Mouse (Mus musculus): ENCODE data around the gene Ntrk2. TPM values are rescaled to one million over a fixed set of nuclear protein-coding genes. Genes with fewer than 3 reads are reported as not detected.

The Ntrk2 gene
- polyA plus RNA-seq, 2 experiments: 0.04 to 0.07 TPM

- no peak overlapping the region for H3K27ac ChIP-seq
- ATAC-seq (ENCODE audit: insufficient read depth) (no peak), DNase-seq (ENCODE audit: low read depth in 3 of 3, low spot score in 3 of 3) (no peak)
- TF ChIP-seq EP300 (IDR thresholded peaks at IDR 0.05; ENCODE audit: low read depth) (no peak), CTCF (IDR thresholded peaks at IDR 0.05; ENCODE audit: low read depth) (no peak)
- WGBS (ENCODE audit: insufficient replicate concordance): 72% methylated on average over 8 of the region's 8 CpGs
- no peaks in the 10 kb centered on the region for H3K4me1 ChIP-seq (replicated peaks; ENCODE audit: control insufficient read depth in 2 of 2, insufficient read depth in 2 of 2, low read length in 1 of 2)
- no peak overlapping the region for H3K9ac ChIP-seq (replicated peaks)
- no peaks in the 10 kb centered on the region for H3K36me3 ChIP-seq (replicated peaks; ENCODE audit: control insufficient read depth, insufficient read depth, low read depth)
- no peak overlapping the region for H3K4me2 ChIP-seq (ENCODE audit: low read depth)
- no peaks in the 10 kb centered on the region for H3K9me3 ChIP-seq (ENCODE audit: control insufficient read depth, low read length)
- no peak overlapping the region for H3K4me3 ChIP-seq (ENCODE audit: insufficient read depth in 1 of 2, low read depth in 2 of 2, low read length in 2 of 2)
- no peaks in the 10 kb centered on the region for H3K27me3 ChIP-seq (ENCODE audit: control insufficient read depth, insufficient read depth, low read length)
Observed at GRCm38 (mm10) chr13:58838110-58838509, 31.7 kb downstream of the Ntrk2 start.

GRCm38 (mm10) chr13:58840731-58841359, 34.5 kb downstream of the Ntrk2 start:
- H3K9ac ChIP-seq (replicated peaks): no peak overlapping the region
- H3K4me3 ChIP-seq (ENCODE audit: insufficient read depth in 1 of 2, low read depth in 2 of 2, low read length in 2 of 2): no peak overlapping the region
- DNase-seq (ENCODE audit: low read depth in 3 of 3, low spot score in 3 of 3): no peak
- no peak overlapping the region for H3K27ac ChIP-seq
- H3K36me3 ChIP-seq (replicated peaks; ENCODE audit: control insufficient read depth, insufficient read depth, low read depth): no peaks in the 10 kb centered on the region
- 23% methylated on average over 7 of the region's 7 CpGs for WGBS (ENCODE audit: insufficient replicate concordance)
- H3K9me3 ChIP-seq (ENCODE audit: control insufficient read depth, low read length): no peaks in the 10 kb centered on the region
- H3K27me3 ChIP-seq (ENCODE audit: control insufficient read depth, insufficient read depth, low read length): no peaks in the 10 kb centered on the region
- TF ChIP-seq CTCF (IDR thresholded peaks at IDR 0.05; ENCODE audit: low read depth): no peak
- no peak for TF ChIP-seq EP300 (IDR thresholded peaks at IDR 0.05; ENCODE audit: low read depth)
- no peaks in the 10 kb centered on the region for H3K4me1 ChIP-seq (replicated peaks; ENCODE audit: control insufficient read depth in 2 of 2, insufficient read depth in 2 of 2, low read length in 1 of 2)
- no peak for ATAC-seq (ENCODE audit: insufficient read depth)
- no peak overlapping the region for H3K4me2 ChIP-seq (ENCODE audit: low read depth)

- no peak for ATAC-seq (ENCODE audit: insufficient read depth)
- H3K4me1 ChIP-seq (replicated peaks; ENCODE audit: control insufficient read depth in 2 of 2, insufficient read depth in 2 of 2, low read length in 1 of 2): no peaks in the 10 kb centered on the region
- no peak for TF ChIP-seq EP300 (IDR thresholded peaks at IDR 0.05; ENCODE audit: low read depth)
- no peak for TF ChIP-seq CTCF (IDR thresholded peaks at IDR 0.05; ENCODE audit: low read depth)
- H3K27me3 ChIP-seq (ENCODE audit: control insufficient read depth, insufficient read depth, low read length): no peaks in the 10 kb centered on the region
- no peaks in the 10 kb centered on the region; the same call in 1 of the 2 replicates for H3K9me3 ChIP-seq (ENCODE audit: control insufficient read depth, low read length)
- WGBS (ENCODE audit: insufficient replicate concordance): 64% methylated on average over 9 of the region's 9 CpGs
- H3K36me3 ChIP-seq (replicated peaks; ENCODE audit: control insufficient read depth, insufficient read depth, low read depth): no peaks in the 10 kb centered on the region
- H3K4me3 ChIP-seq (ENCODE audit: insufficient read depth in 1 of 2, low read depth in 2 of 2, low read length in 2 of 2): no peak overlapping the region
- H3K9ac ChIP-seq (replicated peaks): no peak overlapping the region
- no peak overlapping the region for H3K27ac ChIP-seq
- H3K4me2 ChIP-seq (ENCODE audit: low read depth): no peak overlapping the region
- no peak for DNase-seq (ENCODE audit: low read depth in 3 of 3, low spot score in 3 of 3)
Observed at GRCm38 (mm10) chr13:58843826-58844225, 37.5 kb downstream of the Ntrk2 start.

- Histone ChIP-seq H3K27me3 (ENCODE audit: control insufficient read depth, insufficient read depth, low read length) (no peaks in the 10 kb centered on the region), H3K27ac (no peak overlapping the region), H3K9me3 (ENCODE audit: control insufficient read depth, low read length) (no peaks in the 10 kb centered on the region; the same call in 1 of the 2 replicates), H3K4me2 (ENCODE audit: low read depth) (no peak overlapping the region), H3K4me3 (ENCODE audit: insufficient read depth in 1 of 2, low read depth in 2 of 2, low read length in 2 of 2) (no peak overlapping the region), H3K9ac (replicated peaks) (no peak overlapping the region), H3K4me1 (replicated peaks; ENCODE audit: control insufficient read depth in 2 of 2, insufficient read depth in 2 of 2, low read length in 1 of 2) (no peaks in the 10 kb centered on the region), H3K36me3 (replicated peaks; ENCODE audit: control insufficient read depth, insufficient read depth, low read depth) (no peaks in the 10 kb centered on the region)
- DNase-seq (ENCODE audit: low read depth in 3 of 3, low spot score in 3 of 3) (no peak), ATAC-seq (ENCODE audit: insufficient read depth) (no peak)
- WGBS (ENCODE audit: insufficient replicate concordance): 62% methylated on average over 4 of the region's 4 CpGs
- TF ChIP-seq CTCF (IDR thresholded peaks at IDR 0.05; ENCODE audit: low read depth) (peak; percentile 47), EP300 (IDR thresholded peaks at IDR 0.05; ENCODE audit: low read depth) (no peak)
Observed at GRCm38 (mm10) chr13:58848578-58848977, 42.2 kb downstream of the Ntrk2 start.

- Histone ChIP-seq H3K36me3 (replicated peaks; ENCODE audit: control insufficient read depth, insufficient read depth, low read depth) (no peaks in the 10 kb centered on the region), H3K27ac (no peak overlapping the region), H3K4me3 (ENCODE audit: insufficient read depth in 1 of 2, low read depth in 2 of 2, low read length in 2 of 2) (no peak overlapping the region), H3K27me3 (ENCODE audit: control insufficient read depth, insufficient read depth, low read length) (no peaks in the 10 kb centered on the region), H3K9ac (replicated peaks) (no peak overlapping the region), H3K4me1 (replicated peaks; ENCODE audit: control insufficient read depth in 2 of 2, insufficient read depth in 2 of 2, low read length in 1 of 2) (no peaks in the 10 kb centered on the region), H3K9me3 (ENCODE audit: control insufficient read depth, low read length) (no peaks in the 10 kb centered on the region; the same call in 1 of the 2 replicates), H3K4me2 (ENCODE audit: low read depth) (no peak overlapping the region)
- TF ChIP-seq EP300 (IDR thresholded peaks at IDR 0.05; ENCODE audit: low read depth): no peak
- no peak for TF ChIP-seq CTCF (IDR thresholded peaks at IDR 0.05; ENCODE audit: low read depth)
- WGBS (ENCODE audit: insufficient replicate concordance): 62% methylated on average over 6 of the region's 6 CpGs
- DNase-seq (ENCODE audit: low read depth in 3 of 3, low spot score in 3 of 3): no peak
- no peak for ATAC-seq (ENCODE audit: insufficient read depth)
Observed at GRCm38 (mm10) chr13:58853685-58854084, 47.3 kb downstream of the Ntrk2 start.
